Mouse (Mus musculus): Measurements from ENCODE around the gene Pkd1. TPM values are rescaled to one million over a fixed set of nuclear protein-coding genes. Genes with fewer than 3 reads are reported as not detected.

Pkd1 gene
- total and polyA plus RNA-seq, 3 experiments = 5.0 to 28.0 (median 5.8) TPM

DNA sequence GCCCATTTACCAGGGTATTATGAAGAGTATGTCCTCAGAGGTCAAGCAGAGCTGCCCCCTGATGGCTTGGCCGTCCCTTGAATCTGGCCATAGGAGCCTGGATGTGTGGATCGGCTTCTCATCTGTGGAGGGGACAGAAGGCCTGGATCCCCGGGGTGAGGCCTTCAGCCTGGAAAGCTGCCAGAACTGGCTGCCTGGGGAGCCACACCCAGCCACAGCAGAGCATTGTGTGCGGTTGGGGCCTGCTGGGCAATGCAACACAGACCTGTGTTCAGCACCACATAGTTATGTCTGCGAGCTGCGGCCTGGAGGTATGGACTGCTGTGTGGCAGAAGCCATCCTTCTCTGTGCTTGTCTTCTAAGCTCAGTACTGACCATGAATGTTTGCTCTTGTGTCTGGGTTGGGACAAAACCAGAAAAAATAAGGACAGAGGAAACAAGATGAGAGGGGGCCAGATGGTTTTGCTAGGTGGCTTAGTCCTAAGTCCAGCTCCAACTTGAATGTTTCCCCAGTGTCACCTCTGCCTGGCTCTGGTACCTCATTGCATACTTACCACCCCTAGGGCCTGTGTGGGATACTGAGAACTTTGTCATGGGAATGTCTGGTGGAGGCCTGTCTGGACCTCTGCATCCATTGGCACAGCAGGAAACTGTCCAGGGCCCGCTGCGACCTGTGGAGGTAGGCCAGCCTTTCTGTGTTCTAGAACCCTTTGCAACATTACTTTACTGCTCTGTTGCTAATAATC is 17.6 kb downstream of the Pkd1 start:
- Histone ChIP-seq H3K4me1 (ENCODE audit: insufficient read depth, low read depth, low read length) (peaks cover 14% of the 10 kb centered on the region), H3K27me3 (ENCODE audit: insufficient read depth, low read length) (no peaks in the 10 kb centered on the region), H3K4me3 (ENCODE audit: low read depth, low read length) (no peak overlapping the region), H3K9me3 (replicated peaks) (no peaks in the 10 kb centered on the region), H3K36me3 (replicated peaks) (peaks cover 84% of the 10 kb centered on the region)
- TF ChIP-seq CTCF (IDR thresholded peaks at IDR 0.05; ENCODE audit: low read depth, low read length) (no peak), TAL1 (conservative IDR thresholded peaks at IDR 0.05; ENCODE audit: low read depth, low read length) (no peak), POLR2AphosphoS5 (IDR thresholded peaks at IDR 0.05; ENCODE audit: insufficient replicate concordance, low read depth, low read length) (no peak), GATA2 (IDR thresholded peaks at IDR 0.05; ENCODE audit: borderline replicate concordance, low read depth, low read length) (no peak), GATA1 (IDR thresholded peaks at IDR 0.05; ENCODE audit: borderline replicate concordance, low read length) (no peak)
- ATAC-seq (ENCODE audit: extremely low read depth, insufficient number of reproducible peaks, low FRiP score, poor library complexity, severe bottlenecking) (peak; percentile 28; the same call in 1 of the 2 replicates), DNase-seq (ENCODE audit: low spot score) (peak; percentile 80)

DNA sequence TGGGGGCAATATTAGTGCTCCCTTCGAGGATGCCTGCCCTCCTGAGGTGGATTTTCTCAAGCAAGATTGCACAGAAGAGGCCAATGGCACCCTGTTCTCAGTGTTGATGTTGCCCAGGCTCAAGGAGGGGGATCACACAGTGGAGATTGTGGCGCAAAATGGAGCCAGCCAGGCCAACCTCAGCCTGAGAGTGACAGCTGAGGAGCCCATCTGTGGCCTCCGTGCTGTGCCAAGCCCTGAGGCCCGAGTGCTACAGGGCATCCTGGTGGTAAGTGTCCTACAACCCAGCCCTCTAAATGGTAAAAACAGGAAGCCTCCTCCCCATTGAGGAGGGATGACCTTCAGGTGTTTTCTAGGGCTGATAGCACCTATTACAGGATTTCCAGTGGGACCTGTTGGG is 20.2 kb downstream of the Pkd1 start:
- no peak for DNase-seq (ENCODE audit: low spot score)
- Histone ChIP-seq H3K36me3 (replicated peaks) (peaks cover 98% of the 10 kb centered on the region), H3K27me3 (ENCODE audit: insufficient read depth, low read length) (no peaks in the 10 kb centered on the region), H3K9me3 (replicated peaks) (no peaks in the 10 kb centered on the region), H3K4me1 (ENCODE audit: insufficient read depth, low read depth, low read length) (peaks cover 20% of the 10 kb centered on the region), H3K4me3 (ENCODE audit: low read depth, low read length) (no peak overlapping the region)
- TF ChIP-seq GATA2 (IDR thresholded peaks at IDR 0.05; ENCODE audit: borderline replicate concordance, low read depth, low read length) (no peak), CTCF (IDR thresholded peaks at IDR 0.05; ENCODE audit: low read depth, low read length) (no peak), TAL1 (conservative IDR thresholded peaks at IDR 0.05; ENCODE audit: low read depth, low read length) (no peak), GATA1 (IDR thresholded peaks at IDR 0.05; ENCODE audit: borderline replicate concordance, low read length) (no peak), POLR2AphosphoS5 (IDR thresholded peaks at IDR 0.05; ENCODE audit: insufficient replicate concordance, low read depth, low read length) (no peak)
- ATAC-seq (ENCODE audit: extremely low read depth, insufficient number of reproducible peaks, low FRiP score, poor library complexity, severe bottlenecking) = no peak

DNA sequence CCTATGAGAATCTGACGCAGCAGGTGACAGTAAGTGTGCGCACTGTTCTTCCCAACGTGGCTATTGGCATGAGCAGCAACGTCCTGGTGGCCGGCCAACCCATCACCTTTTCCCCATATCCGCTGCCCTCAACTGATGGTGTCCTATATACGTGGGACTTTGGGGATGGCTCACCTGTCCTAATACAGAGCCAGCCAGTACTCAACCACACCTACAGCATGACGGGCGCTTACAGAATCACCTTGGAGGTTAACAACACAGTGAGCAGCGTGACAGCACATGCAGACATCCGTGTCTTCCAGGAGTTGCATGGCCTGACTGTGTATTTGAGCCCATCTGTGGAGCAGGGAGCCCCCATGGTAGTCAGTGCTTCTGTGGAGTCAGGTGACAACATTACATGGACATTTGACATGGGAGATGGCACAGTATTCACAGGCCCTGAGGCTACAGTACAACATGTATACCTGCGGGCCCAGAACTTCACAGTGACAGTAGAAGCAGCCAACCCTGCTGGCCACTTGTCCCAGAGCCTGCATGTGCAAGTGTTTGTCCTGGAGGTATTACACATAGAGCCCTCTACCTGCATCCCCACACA is 23.1 kb downstream of the Pkd1 start:
- Histone ChIP-seq H3K36me3 (replicated peaks) (peaks cover 99% of the 10 kb centered on the region), H3K9me3 (replicated peaks) (no peaks in the 10 kb centered on the region), H3K4me3 (ENCODE audit: low read depth, low read length) (no peak overlapping the region), H3K27me3 (ENCODE audit: insufficient read depth, low read length) (no peaks in the 10 kb centered on the region), H3K4me1 (ENCODE audit: insufficient read depth, low read depth, low read length) (peaks cover 6% of the 10 kb centered on the region; the same call in 1 of the 2 replicates)
- no peak for DNase-seq (ENCODE audit: low spot score)
- ATAC-seq (ENCODE audit: extremely low read depth, insufficient number of reproducible peaks, low FRiP score, poor library complexity, severe bottlenecking) = no peak
- TF ChIP-seq GATA2 (IDR thresholded peaks at IDR 0.05; ENCODE audit: borderline replicate concordance, low read depth, low read length) (no peak), TAL1 (conservative IDR thresholded peaks at IDR 0.05; ENCODE audit: low read depth, low read length) (no peak), GATA1 (IDR thresholded peaks at IDR 0.05; ENCODE audit: borderline replicate concordance, low read length) (no peak), CTCF (IDR thresholded peaks at IDR 0.05; ENCODE audit: low read depth, low read length) (no peak), POLR2AphosphoS5 (IDR thresholded peaks at IDR 0.05; ENCODE audit: insufficient replicate concordance, low read depth, low read length) (no peak)

DNA sequence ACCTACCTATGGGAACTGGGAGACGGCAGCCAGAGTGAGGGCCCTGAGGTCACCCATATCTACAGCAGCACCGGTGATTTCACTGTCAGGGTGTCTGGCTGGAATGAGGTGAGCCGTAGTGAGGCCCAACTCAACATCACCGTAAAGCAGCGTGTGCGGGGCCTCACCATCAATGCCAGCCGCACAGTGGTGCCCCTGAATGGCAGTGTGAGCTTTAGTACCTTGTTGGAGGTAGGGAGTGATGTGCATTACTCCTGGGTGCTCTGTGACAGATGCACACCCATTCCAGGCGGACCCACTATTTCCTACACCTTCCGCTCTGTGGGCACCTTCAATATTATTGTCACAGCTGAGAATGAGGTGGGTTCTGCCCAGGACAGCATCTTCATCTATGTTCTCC is 24.2 kb downstream of the Pkd1 start:
- no peak for TF ChIP-seq GATA2 (IDR thresholded peaks at IDR 0.05; ENCODE audit: borderline replicate concordance, low read depth, low read length)
- no peak for TF ChIP-seq CTCF (IDR thresholded peaks at IDR 0.05; ENCODE audit: low read depth, low read length)
- no peak for TF ChIP-seq GATA1 (IDR thresholded peaks at IDR 0.05; ENCODE audit: borderline replicate concordance, low read length)
- TF ChIP-seq POLR2AphosphoS5 (IDR thresholded peaks at IDR 0.05; ENCODE audit: insufficient replicate concordance, low read depth, low read length) = no peak
- no peak for TF ChIP-seq TAL1 (conservative IDR thresholded peaks at IDR 0.05; ENCODE audit: low read depth, low read length)
- no peak overlapping the region for H3K4me3 ChIP-seq (ENCODE audit: low read depth, low read length)
- peaks cover 100% of the 10 kb centered on the region for H3K36me3 ChIP-seq (replicated peaks)
- peaks cover 6% of the 10 kb centered on the region; the same call in 1 of the 2 replicates for H3K4me1 ChIP-seq (ENCODE audit: insufficient read depth, low read depth, low read length)
- ATAC-seq (ENCODE audit: extremely low read depth, insufficient number of reproducible peaks, low FRiP score, poor library complexity, severe bottlenecking) = no peak
- no peaks in the 10 kb centered on the region for H3K27me3 ChIP-seq (ENCODE audit: insufficient read depth, low read length)
- no peaks in the 10 kb centered on the region for H3K9me3 ChIP-seq (replicated peaks)
- DNase-seq (ENCODE audit: low spot score) = no peak

DNA sequence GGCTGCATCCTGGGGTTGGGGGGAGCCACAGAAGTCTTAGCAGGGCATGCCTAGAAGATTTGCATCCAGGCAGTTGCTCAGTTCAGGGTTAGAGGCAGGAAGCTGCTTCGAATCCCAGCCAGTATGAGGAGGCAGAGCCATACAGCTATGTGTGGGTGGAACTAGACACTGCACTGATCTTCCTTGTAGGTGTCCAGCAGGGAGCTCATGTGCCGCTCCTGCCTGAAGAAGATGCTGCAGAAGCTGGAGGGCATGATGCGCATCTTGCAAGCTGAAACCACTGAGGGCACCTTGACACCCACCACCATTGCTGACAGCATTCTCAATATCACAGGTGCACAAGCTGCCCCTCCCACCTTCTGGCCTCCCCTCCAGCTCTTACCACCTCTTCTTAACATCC is 29.9 kb downstream of the Pkd1 start:
- no peak for ATAC-seq (ENCODE audit: extremely low read depth, insufficient number of reproducible peaks, low FRiP score, poor library complexity, severe bottlenecking)
- Histone ChIP-seq H3K27me3 (ENCODE audit: insufficient read depth, low read length) (no peaks in the 10 kb centered on the region), H3K4me1 (ENCODE audit: insufficient read depth, low read depth, low read length) (no peaks in the 10 kb centered on the region; the same call in 1 of the 2 replicates), H3K4me3 (ENCODE audit: low read depth, low read length) (no peak overlapping the region), H3K9me3 (replicated peaks) (no peaks in the 10 kb centered on the region), H3K36me3 (replicated peaks) (peaks cover 89% of the 10 kb centered on the region)
- DNase-seq (ENCODE audit: low spot score) = no peak
- TF ChIP-seq CTCF (IDR thresholded peaks at IDR 0.05; ENCODE audit: low read depth, low read length) (no peak), GATA2 (IDR thresholded peaks at IDR 0.05; ENCODE audit: borderline replicate concordance, low read depth, low read length) (no peak), TAL1 (conservative IDR thresholded peaks at IDR 0.05; ENCODE audit: low read depth, low read length) (no peak), POLR2AphosphoS5 (IDR thresholded peaks at IDR 0.05; ENCODE audit: insufficient replicate concordance, low read depth, low read length) (no peak), GATA1 (IDR thresholded peaks at IDR 0.05; ENCODE audit: borderline replicate concordance, low read length) (no peak)

DNA sequence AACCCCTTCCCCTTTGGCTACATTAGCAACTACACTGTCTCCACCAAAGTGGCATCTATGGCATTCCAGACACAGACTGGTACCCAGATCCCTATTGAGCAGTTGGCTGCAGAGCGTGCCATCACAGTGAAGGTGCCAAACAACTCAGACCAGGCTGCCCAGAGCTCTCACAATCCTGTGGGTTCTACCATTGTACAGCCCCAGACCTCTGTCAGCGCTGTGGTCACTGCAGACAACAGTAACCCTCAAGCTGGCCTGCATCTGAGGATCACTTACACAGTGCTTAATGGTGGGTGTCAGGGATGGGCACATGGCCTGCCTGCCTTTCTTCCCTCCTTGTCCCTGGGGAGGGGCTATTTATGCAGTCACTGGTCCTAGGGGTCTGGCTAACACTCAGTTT is 30.7 kb downstream of the Pkd1 start:
- Histone ChIP-seq H3K36me3 (replicated peaks) (peaks cover 85% of the 10 kb centered on the region), H3K27me3 (ENCODE audit: insufficient read depth, low read length) (no peaks in the 10 kb centered on the region), H3K9me3 (replicated peaks) (no peaks in the 10 kb centered on the region), H3K4me1 (ENCODE audit: insufficient read depth, low read depth, low read length) (no peaks in the 10 kb centered on the region; the same call in 1 of the 2 replicates), H3K4me3 (ENCODE audit: low read depth, low read length) (no peak overlapping the region)
- no peak for DNase-seq (ENCODE audit: low spot score)
- TF ChIP-seq GATA2 (IDR thresholded peaks at IDR 0.05; ENCODE audit: borderline replicate concordance, low read depth, low read length) = no peak
- no peak for TF ChIP-seq CTCF (IDR thresholded peaks at IDR 0.05; ENCODE audit: low read depth, low read length)
- no peak for TF ChIP-seq POLR2AphosphoS5 (IDR thresholded peaks at IDR 0.05; ENCODE audit: insufficient replicate concordance, low read depth, low read length)
- no peak for TF ChIP-seq GATA1 (IDR thresholded peaks at IDR 0.05; ENCODE audit: borderline replicate concordance, low read length)
- no peak for TF ChIP-seq TAL1 (conservative IDR thresholded peaks at IDR 0.05; ENCODE audit: low read depth, low read length)
- no peak for ATAC-seq (ENCODE audit: extremely low read depth, insufficient number of reproducible peaks, low FRiP score, poor library complexity, severe bottlenecking)

All from G1E (cell line).